14 mouse cellular contexts compared by ENCODE assay signal in the genomic region with DNA sequence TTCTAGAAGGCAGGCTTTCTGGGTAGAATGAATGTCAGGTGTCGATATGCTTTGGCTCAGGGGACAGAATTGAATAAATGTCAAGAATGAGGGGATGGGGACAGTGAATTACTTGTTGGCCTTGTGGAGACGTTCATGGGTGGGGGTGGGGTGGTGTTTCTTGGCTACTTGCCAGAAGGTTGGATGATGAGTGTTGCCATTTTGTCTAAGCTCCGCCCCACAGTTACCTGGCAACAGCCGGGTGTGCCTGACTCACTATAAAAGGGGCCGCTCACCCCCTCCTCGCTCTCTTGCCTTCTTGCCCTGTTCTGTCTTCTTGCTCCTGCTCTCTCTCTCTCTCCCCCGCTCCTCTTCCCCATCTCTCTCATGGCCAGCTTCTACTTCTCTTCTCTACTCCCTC. TPM values are rescaled to one million over a fixed set of nuclear protein-coding genes. Genes with fewer than 3 reads are reported as not detected.
DNase-seq lines count a peak whose midpoint lies in the region; ATAC-seq and TF ChIP-seq lines count a peak whose summit lies in the region.
"Had no signal": no experiment of that assay in that cellular context is flagged by ENCODE, and none has a peak within 500 bp of the region (broad histone marks: within the 10 kb centered on the region; RNA-seq: fewer than 3 reads in every experiment).

No protein-coding gene starts in this region.

- no peak for TF ChIP-seq CTCF in layer of hippocampus, adult 2 months (conservative IDR thresholded peaks at IDR 0.05)

- no peak overlapping the region for H3K4me2 ChIP-seq in midbrain, embryonic 16.5 days (ENCODE audit: low read length)
- peak overlapping the region; percentile 38 for H3K4me2 ChIP-seq in forebrain, embryonic 13.5 days
- H3K4me2 ChIP-seq in midbrain, embryonic 11.5 days, result no peak overlapping the region
- no peak overlapping the region for H3K4me2 ChIP-seq in kidney, embryonic 16.5 days (replicated peaks; ENCODE audit: low read depth, low read length)
- H3K4me2 ChIP-seq: embryonic facial prominence, embryonic 15.5 days; lung, embryonic 15.5 days had no signal

- no peak for DNase-seq in midbrain, embryonic 10.5 days (ENCODE audit: low spot score)
- DNase-seq in midbrain, embryonic 11.5 days (ENCODE audit: low spot score, missing footprints), result no peak
- no peak for DNase-seq in layer of hippocampus, adult 2 months (ENCODE audit: low spot score in 2 of 2)
- DNase-seq in urinary bladder, adult 2 months (ENCODE audit: low spot score), result no peak
- DNase-seq: adrenal gland, postnatal 10 days; cerebellum, adult 18-20 months; gastrocnemius, adult 2 months; thymus, adult 18-20 months had no signal

- no peaks in the 10 kb centered on the region for H3K9me3 ChIP-seq in midbrain, embryonic 10.5 days (replicated peaks)
- H3K9me3 ChIP-seq in midbrain, embryonic 16.5 days (replicated peaks; ENCODE audit: control insufficient read depth, low read length, poor library complexity, severe bottlenecking), result no peaks in the 10 kb centered on the region
- H3K9me3 ChIP-seq in forebrain, embryonic 13.5 days (replicated peaks), result no peaks in the 10 kb centered on the region
- no peaks in the 10 kb centered on the region for H3K9me3 ChIP-seq in midbrain, embryonic 11.5 days (ENCODE audit: control insufficient read depth, low read length)
- H3K9me3 ChIP-seq in kidney, embryonic 16.5 days (ENCODE audit: low read length), result no peaks in the 10 kb centered on the region
- H3K9me3 ChIP-seq: embryonic facial prominence, embryonic 15.5 days; lung, embryonic 15.5 days had no signal

- H3K36me3 ChIP-seq in midbrain, embryonic 10.5 days, result no peaks in the 10 kb centered on the region
- H3K36me3 ChIP-seq in midbrain, embryonic 16.5 days (ENCODE audit: control insufficient read depth, insufficient read depth, low read length), result no peaks in the 10 kb centered on the region
- no peaks in the 10 kb centered on the region for H3K36me3 ChIP-seq in forebrain, embryonic 13.5 days (ENCODE audit: poor library complexity, severe bottlenecking)
- no peaks in the 10 kb centered on the region for H3K36me3 ChIP-seq in midbrain, embryonic 11.5 days (ENCODE audit: control insufficient read depth, insufficient read depth, low read length)
- no peaks in the 10 kb centered on the region for H3K36me3 ChIP-seq in kidney, embryonic 16.5 days (ENCODE audit: insufficient read depth, low read length)
- H3K36me3 ChIP-seq: embryonic facial prominence, embryonic 15.5 days; G1E; lung, embryonic 15.5 days had no signal

- ATAC-seq in midbrain, embryonic 16.5 days, result no peak
- peak; percentile 31; the same call in 1 of the 2 replicates for ATAC-seq in forebrain, embryonic 13.5 days
- ATAC-seq in midbrain, embryonic 11.5 days (ENCODE audit: low FRiP score), result peak; percentile 59
- no peak for ATAC-seq in kidney, embryonic 16.5 days (ENCODE audit: low FRiP score, low TSS enrichment)

- 0 out of 2 replicates have a peak overlapping the region, but pooled peaks have one; percentile 9 for H3K27ac ChIP-seq in midbrain, embryonic 10.5 days (replicated peaks)
- no peak overlapping the region for H3K27ac ChIP-seq in midbrain, embryonic 16.5 days (ENCODE audit: low read length)
- peak overlapping the region; percentile 61; the same call in 1 of the 2 replicates for H3K27ac ChIP-seq in forebrain, embryonic 13.5 days
- H3K27ac ChIP-seq in midbrain, embryonic 11.5 days (ENCODE audit: low read depth, low read length), result no peak overlapping the region
- no peak overlapping the region for H3K27ac ChIP-seq in layer of hippocampus, adult 2 months
- H3K27ac ChIP-seq in kidney, embryonic 16.5 days (ENCODE audit: low read length), result no peak overlapping the region
- H3K27ac ChIP-seq: embryonic facial prominence, embryonic 15.5 days; gastrocnemius, adult 2 months; lung, embryonic 15.5 days had no signal

- no peaks in the 10 kb centered on the region; the same call in 1 of the 2 replicates for H3K27me3 ChIP-seq in midbrain, embryonic 10.5 days (ENCODE audit: low read depth, poor library complexity, severe bottlenecking)
- no peaks in the 10 kb centered on the region for H3K27me3 ChIP-seq in midbrain, embryonic 16.5 days (ENCODE audit: control insufficient read depth, insufficient read depth, low read depth, low read length)
- H3K27me3 ChIP-seq in forebrain, embryonic 13.5 days, result peaks cover 6% of the 10 kb centered on the region
- no peaks in the 10 kb centered on the region for H3K27me3 ChIP-seq in midbrain, embryonic 11.5 days (ENCODE audit: control insufficient read depth, insufficient read depth, low read length)
- H3K27me3 ChIP-seq in kidney, embryonic 16.5 days (ENCODE audit: insufficient read depth, low read length), result no peaks in the 10 kb centered on the region
- H3K27me3 ChIP-seq: embryonic facial prominence, embryonic 15.5 days; lung, embryonic 15.5 days had no signal

- no peak overlapping the region for H3K4me3 ChIP-seq in midbrain, embryonic 10.5 days
- H3K4me3 ChIP-seq in midbrain, embryonic 16.5 days (ENCODE audit: low read depth, low read length), result no peak overlapping the region
- no peak overlapping the region for H3K4me3 ChIP-seq in forebrain, embryonic 13.5 days
- H3K4me3 ChIP-seq in midbrain, embryonic 11.5 days (ENCODE audit: low read depth, low read length), result no peak overlapping the region
- no peak overlapping the region for H3K4me3 ChIP-seq in layer of hippocampus, adult 2 months
- no peak overlapping the region for H3K4me3 ChIP-seq in kidney, embryonic 16.5 days (ENCODE audit: low read length)
- H3K4me3 ChIP-seq: embryonic facial prominence, embryonic 15.5 days; gastrocnemius, adult 2 months; lung, embryonic 15.5 days had no signal

- H3K4me1 ChIP-seq in midbrain, embryonic 10.5 days, result peaks cover 29% of the 10 kb centered on the region
- H3K4me1 ChIP-seq in midbrain, embryonic 16.5 days (ENCODE audit: control insufficient read depth, insufficient read depth, low read length), result peaks cover 10% of the 10 kb centered on the region; the same call in 1 of the 2 replicates
- peaks cover 26% of the 10 kb centered on the region for H3K4me1 ChIP-seq in forebrain, embryonic 13.5 days
- H3K4me1 ChIP-seq in midbrain, embryonic 11.5 days (ENCODE audit: control insufficient read depth, insufficient read depth, low read length), result peaks cover 10% of the 10 kb centered on the region
- H3K4me1 ChIP-seq in kidney, embryonic 16.5 days (ENCODE audit: insufficient read depth, low read length), result peaks cover 15% of the 10 kb centered on the region

- WGBS in midbrain, embryonic 10.5 days, result 76% methylated on average over 7 of the region's 7 CpGs
- WGBS in midbrain, embryonic 16.5 days, result 58% methylated on average over 7 of the region's 7 CpGs
- 29% methylated on average over 7 of the region's 7 CpGs for WGBS in forebrain, embryonic 13.5 days
- WGBS in midbrain, embryonic 11.5 days, result 58% methylated on average over 7 of the region's 7 CpGs
- WGBS in kidney, embryonic 16.5 days, result 64% methylated on average over 7 of the region's 7 CpGs

- no peak overlapping the region for H3K9ac ChIP-seq in midbrain, embryonic 16.5 days (ENCODE audit: low read depth, low read length)
- no peak overlapping the region for H3K9ac ChIP-seq in forebrain, embryonic 13.5 days
- H3K9ac ChIP-seq in midbrain, embryonic 11.5 days (ENCODE audit: low read length), result no peak overlapping the region
- H3K9ac ChIP-seq in kidney, embryonic 16.5 days (replicated peaks; ENCODE audit: low read length), result no peak overlapping the region
- H3K9ac ChIP-seq: embryonic facial prominence, embryonic 15.5 days; lung, embryonic 15.5 days had no signal

RNA-seq across cellular contexts. Expression of a gene that starts 56.7 kb away (rescaled TPM):
- polyA plus RNA-seq in midbrain, embryonic 10.5 days (2016; fragmentation: Nextera tagmentation; extraction: Ambion mirVana), result 227 and 286 TPM in 2 replicates
- polyA plus RNA-seq in midbrain, embryonic 16.5 days (2015; fragmentation: Nextera tagmentation; extraction: Ambion mirVana), result 103 and 121 TPM in 2 replicates
- 296 and 413 TPM in 2 replicates for polyA plus RNA-seq in forebrain, embryonic 13.5 days (2015; fragmentation: Nextera tagmentation; extraction: Ambion mirVana)
- 392 and 401 TPM in 2 replicates for polyA plus RNA-seq in midbrain, embryonic 11.5 days (2014; fragmentation: Nextera tagmentation; extraction: Ambion mirVana)
- 10 to 100 TPM; 25.5 to 28.0 TPM for total RNA-seq in layer of hippocampus, adult 2 months (2021)
- polyA plus RNA-seq in urinary bladder, adult 2 months (2012; rRNA removed), result 310 and 399 TPM in 2 replicates
- 241 and 422 TPM in 2 replicates for polyA plus RNA-seq in kidney, embryonic 16.5 days (2015; fragmentation: Nextera tagmentation; extraction: Ambion mirVana)

Comparison
In these comparisons a context has a peak if more than half of its experiments do, and no peak if none do; other contexts are left out.
1. H3K27ac ChIP-seq: peak in midbrain, embryonic 10.5 days (single experiment) and forebrain, embryonic 13.5 days (single experiment); none in midbrain, embryonic 16.5 days (single experiment), midbrain, embryonic 11.5 days (single experiment), layer of hippocampus, adult 2 months (single experiment) and kidney, embryonic 16.5 days (single experiment).
2. ATAC-seq: peak in forebrain, embryonic 13.5 days (single experiment) and midbrain, embryonic 11.5 days (single experiment); none in midbrain, embryonic 16.5 days (single experiment) and kidney, embryonic 16.5 days (single experiment).